Mouse (Mus musculus) neural tube, embryonic 10.5 days (tissue): ENCODE measurements around the gene Mex3d.

Experiments used
- DNase-seq: peaks from one replicate; pipeline ENCODE4 v3.0.0-alpha.2; 2017; ENCODE audit warnings: low spot score; ENCODE audit errors: extremely low spot score

The Mex3d gene

GRCm38 (mm10) chr10:80412656-80413541, 25.4 kb upstream of the Mex3d start:
- no peak for DNase-seq

- DNase-seq, result no peak
Measured at GRCm38 (mm10) chr10:80407924-80408323, 20.5 kb upstream of the Mex3d start.

- peak; percentile 85 for DNase-seq
Measured at GRCm38 (mm10) chr10:80406684-80407501, 19.4 kb upstream of the Mex3d start, which contains the start of gene Uqcr11. Gene Uqcr11 (minus strand): TSS chr10:80406830.

- DNase-seq, result no peak
Measured at GRCm38 (mm10) chr10:80405481-80406173, 18.2 kb upstream of the Mex3d start.

GRCm38 (mm10) chr10:80403044-80403692, 15.7 kb upstream of the Mex3d start:
- DNase-seq, result no peak

GRCm38 (mm10) chr10:80400704-80401161, 13.3 kb upstream of the Mex3d start:
- no peak for DNase-seq

- DNase-seq, result no peak
Measured at GRCm38 (mm10) chr10:80399973-80400703, 12.7 kb upstream of the Mex3d start.

- peak; percentile 98 for DNase-seq
Measured at GRCm38 (mm10) chr10:80399191-80399972, 11.9 kb upstream of the Mex3d start, which contains the start of gene Mbd3. Gene Mbd3 (minus strand): TSS chr10:80399550.

- peak; percentile 100 for DNase-seq
Measured at GRCm38 (mm10) chr10:80398719-80399190, 11.3 kb upstream of the Mex3d start.

- no peak for DNase-seq
Measured at GRCm38 (mm10) chr10:80398174-80398535, 10.7 kb upstream of the Mex3d start.

GRCm38 (mm10) chr10:80397524-80398173, 10.2 kb upstream of the Mex3d start:
- no peak for DNase-seq

GRCm38 (mm10) chr10:80396822-80397523, 9.5 kb upstream of the Mex3d start:
- no peak for DNase-seq

- DNase-seq, result no peak
Measured at GRCm38 (mm10) chr10:80395025-80395627, 7.7 kb upstream of the Mex3d start.

GRCm38 (mm10) chr10:80392687-80393086, 5.2 kb upstream of the Mex3d start:
- no peak for DNase-seq

- DNase-seq, result no peak
Measured at GRCm38 (mm10) chr10:80390697-80391096, 3.2 kb upstream of the Mex3d start.

- no peak for DNase-seq
Measured at GRCm38 (mm10) chr10:80389185-80389708, 1.8 kb upstream of the Mex3d start.

- DNase-seq, result no peak
Measured at GRCm38 (mm10) chr10:80388731-80389130, 1.3 kb upstream of the Mex3d start.
